8 mouse cellular contexts compared by ENCODE assay signal in the genomic region with DNA sequence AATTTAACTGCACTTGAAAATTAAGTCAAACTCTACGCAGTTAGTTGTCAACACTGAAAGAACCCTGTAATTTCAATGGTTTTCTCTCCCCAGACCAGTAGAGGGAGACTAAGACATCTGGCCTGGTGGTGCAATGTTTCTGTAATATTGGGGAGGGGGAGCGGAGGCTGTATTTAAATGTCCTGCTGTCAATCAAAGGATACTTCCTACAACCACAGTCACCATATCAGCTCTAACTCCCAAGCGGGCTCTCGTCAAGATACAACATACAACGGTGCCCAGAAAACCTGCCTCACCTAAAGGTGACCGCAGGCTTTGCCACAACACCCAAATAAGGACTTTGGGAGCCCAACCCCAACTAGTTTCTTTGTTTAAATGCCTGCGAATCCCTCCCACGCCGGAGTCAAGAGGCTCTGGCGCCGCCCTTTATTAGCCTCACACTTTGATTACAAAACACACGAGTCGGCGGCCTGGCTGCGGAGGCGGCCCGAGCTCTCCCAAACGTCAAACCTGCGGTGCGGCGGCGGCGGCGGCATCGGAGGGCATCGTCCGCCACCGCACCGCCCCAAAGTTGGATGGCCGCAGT. TPM values are rescaled to one million over a fixed set of nuclear protein-coding genes. Genes with fewer than 3 reads are reported as not detected.
DNase-seq lines count a peak whose midpoint lies in the region; ATAC-seq and TF ChIP-seq lines count a peak whose summit lies in the region.

No protein-coding gene starts in this region.

- in situ Hi-C loops in ES-E14 (cut with MboI; ENCODE audit: low sequenced_read_pairs in 2 of 2, unreplicated experiment in 2 of 2) = no loop called here

- no peaks in the 10 kb centered on the region for H3K9me3 ChIP-seq in ES-E14 (ENCODE audit: control insufficient read depth, insufficient read depth, low read depth, low read length)
- H3K9me3 ChIP-seq in forebrain, embryonic 14.5 days (replicated peaks; ENCODE audit: control insufficient read depth, low read length) = no peaks in the 10 kb centered on the region
- no peaks in the 10 kb centered on the region for H3K9me3 ChIP-seq in lung, embryonic 14.5 days (ENCODE audit: low read depth, low read length)

- peak; percentile 56 for ATAC-seq in forebrain, embryonic 14.5 days
- ATAC-seq in lung, embryonic 14.5 days (ENCODE audit: insufficient read depth) = peak; percentile 65
- peak; percentile 74 for ATAC-seq in neutrophil, adult 5-6 weeks (ENCODE audit: extremely low read depth, insufficient number of reproducible peaks, low FRiP score, poor library complexity, severe bottlenecking)

- H3K9ac ChIP-seq in ES-E14 (ENCODE audit: insufficient read depth, low read depth, low read length, poor library complexity, severe bottlenecking) = peak overlapping the region; percentile 88
- peak overlapping the region; percentile 79 for H3K9ac ChIP-seq in forebrain, embryonic 14.5 days (ENCODE audit: low read length)
- H3K9ac ChIP-seq in lung, embryonic 14.5 days = peak overlapping the region; percentile 90

- H3K27me3 ChIP-seq in forebrain, embryonic 14.5 days (replicated peaks; ENCODE audit: control insufficient read depth, insufficient read depth, low read length) = no peaks in the 10 kb centered on the region
- H3K27me3 ChIP-seq in lung, embryonic 14.5 days (ENCODE audit: insufficient read depth, low read length) = no peaks in the 10 kb centered on the region

- H3K36me3 ChIP-seq in ES-E14 (ENCODE audit: control insufficient read depth, insufficient read depth, low read length, poor library complexity, severe bottlenecking) = no peaks in the 10 kb centered on the region
- no peaks in the 10 kb centered on the region for H3K36me3 ChIP-seq in forebrain, embryonic 14.5 days (ENCODE audit: control insufficient read depth, insufficient read depth, low read length)
- no peaks in the 10 kb centered on the region for H3K36me3 ChIP-seq in lung, embryonic 14.5 days (ENCODE audit: insufficient read depth)

- H3K4me3 ChIP-seq in ES-E14 (ENCODE audit: insufficient read depth in 1 of 2, low read depth in 1 of 2, low read length in 2 of 2, poor library complexity in 1 of 2, severe bottlenecking in 1 of 2) = peak overlapping the region; percentile 81 to 91
- peak overlapping the region; percentile 63 for H3K4me3 ChIP-seq in forebrain, embryonic 14.5 days (ENCODE audit: low read depth, low read length)
- H3K4me3 ChIP-seq in lung, embryonic 14.5 days (ENCODE audit: low read depth, low read length) = peak overlapping the region; percentile 93

- under 1% methylated on average over 24 of the region's 30 CpGs for WGBS in forebrain, embryonic 14.5 days
- under 1% methylated on average over 30 of the region's 30 CpGs for WGBS in lung, embryonic 14.5 days

- intact Hi-C loops in heart, postnatal 10 days (cut with DNase I) = loop anchor here (1.0 to 10.0 kb wide), 3 partner anchors 37 to 580 kb away; no protein-coding TSS in a partner anchor

- H3K4me1 ChIP-seq in ES-E14 (ENCODE audit: control insufficient read depth in 2 of 2, insufficient read depth in 2 of 2, low read length in 2 of 2, poor library complexity in 1 of 2) = no peaks in the 10 kb centered on the region
- H3K4me1 ChIP-seq in forebrain, embryonic 14.5 days (ENCODE audit: control insufficient read depth, insufficient read depth, low read length) = no peaks in the 10 kb centered on the region
- H3K4me1 ChIP-seq in lung, embryonic 14.5 days (ENCODE audit: insufficient read depth) = no peaks in the 10 kb centered on the region

- peak; percentile 69 for DNase-seq in ES-E14 (ENCODE audit: low read depth, low spot score)
- peak; percentile 83 for DNase-seq in c-Kit-positive CD71-positive TER-119-positive erythroid progenitor cells, embryonic 14.5 days (ENCODE audit: low spot score)
- DNase-seq in forebrain, embryonic 14.5 days (ENCODE audit: low spot score) = peak; percentile 94
- peak; percentile 82 to 88 for DNase-seq in heart, postnatal 10 days
- peak; percentile 74 to 85 for DNase-seq in kidney, postnatal 4 days
- peak; percentile 89 for DNase-seq in lung, embryonic 14.5 days
- DNase-seq in testis, postnatal 14 days (ENCODE audit: low spot score) = peak; percentile 83

- peak overlapping the region; percentile 77 for H3K4me2 ChIP-seq in forebrain, embryonic 14.5 days (ENCODE audit: low read length)
- peak overlapping the region; percentile 85 for H3K4me2 ChIP-seq in lung, embryonic 14.5 days

- TF ChIP-seq CTCF in lung, embryonic 14.5 days (IDR thresholded peaks at IDR 0.05; ENCODE audit: low read depth) = peak; percentile 85

- no peak overlapping the region for H3K27ac ChIP-seq in ES-E14 (ENCODE audit: insufficient read depth, low read depth, low read length, poor library complexity, severe bottlenecking)
- peak overlapping the region; percentile 91 for H3K27ac ChIP-seq in forebrain, embryonic 14.5 days (ENCODE audit: low read depth, low read length)
- H3K27ac ChIP-seq in lung, embryonic 14.5 days (ENCODE audit: low read depth) = peak overlapping the region; percentile 98

TF ChIP-seq in ES-E14, 5 proteins besides CTCF, POLR2A, EP300 and RAD21:
- no peak for TF ChIP-seq CHD2 (IDR thresholded peaks at IDR 0.05; ENCODE audit: low read depth, low read length)
- 0 out of 2 replicates have a peak, but pooled peaks have one; percentile 3 for TF ChIP-seq ZC3H11A (IDR thresholded peaks at IDR 0.05; ENCODE audit: borderline replicate concordance, low read depth, low read length)
- no peak for TF ChIP-seq ZNF384 (IDR thresholded peaks at IDR 0.05; ENCODE audit: low read depth, low read length)
- TF ChIP-seq HCFC1 (IDR thresholded peaks at IDR 0.05; ENCODE audit: borderline replicate concordance, insufficient read depth, low read length) = 0 out of 2 replicates have a peak, but pooled peaks have one; percentile 32

RNA-seq across cellular contexts. Expression of a gene that starts 1.4 kb away (rescaled TPM):
- 7.4 and 11.9 TPM in 2 replicates for total RNA-seq in ES-E14 (2012; rRNA removed)
- 4.7 and 5.9 TPM in 2 replicates for polyA plus RNA-seq in forebrain, embryonic 14.5 days (2014; fragmentation: Nextera tagmentation; extraction: Ambion mirVana)
- 10 to 100 TPM; 17.6 to 21.0 TPM for total RNA-seq in heart, postnatal 10 days (2021)
- polyA plus RNA-seq in lung, embryonic 14.5 days (2014; fragmentation: Nextera tagmentation; extraction: Ambion mirVana) = 6.8 and 7.0 TPM in 2 replicates
- 187 and 199 TPM in 2 replicates for total RNA-seq in neutrophil, adult 5-6 weeks (2017)
